Mouse (Mus musculus): ENCODE results near the gene Cntfr.

Gene Cntfr

DNA sequence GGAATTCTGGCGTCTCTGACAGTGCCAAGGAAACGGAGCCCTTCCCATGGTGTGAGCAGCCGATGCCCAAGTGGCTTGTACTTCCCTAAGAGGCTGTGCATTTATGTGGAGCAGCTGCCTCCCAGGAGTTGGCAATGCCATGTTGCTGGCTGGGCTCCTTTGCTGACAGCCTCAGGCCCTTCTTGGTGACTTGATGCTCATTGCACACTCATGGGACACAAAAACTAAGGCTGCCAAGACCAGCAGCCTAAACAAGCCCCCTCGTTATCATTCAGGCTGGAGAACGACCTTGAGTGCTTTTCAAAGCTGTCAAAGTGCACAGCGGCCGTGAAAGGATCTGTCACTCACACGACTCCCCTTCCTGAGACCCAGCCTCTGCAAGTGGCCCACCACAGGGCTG lies 84.7 kb downstream of the Cntfr start:
- DNase-seq (ENCODE audit: low read depth): no peak

DNA sequence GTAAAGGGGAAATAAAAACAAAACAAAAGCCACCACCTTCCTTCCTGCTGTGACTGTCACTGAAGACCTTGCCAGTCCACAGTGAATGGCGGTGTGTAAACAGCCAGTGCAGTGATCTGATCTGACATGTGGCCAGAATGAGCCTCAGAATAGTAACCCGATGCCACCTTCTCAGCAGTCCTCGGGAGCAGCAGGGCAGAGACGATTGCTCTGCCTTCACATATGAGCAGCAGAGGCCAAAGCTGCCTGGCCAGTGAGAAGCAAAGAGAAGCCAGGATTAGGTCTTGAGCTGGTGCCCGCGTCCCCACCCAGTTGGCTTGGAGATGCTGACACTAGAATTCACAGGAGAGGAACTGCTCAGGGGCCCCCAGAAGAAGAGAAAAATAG lies 86.3 kb downstream of the Cntfr start:
- DNase-seq (ENCODE audit: low read depth): peak; percentile 71

GRCm38 (mm10) chr4:41609681-41610593 lies 87.0 kb downstream of the Cntfr start:
- no peak for DNase-seq (ENCODE audit: low read depth)

All from 416B (cell line).